Mouse (Mus musculus): ENCODE results near the gene Ptprn.

DNA sequence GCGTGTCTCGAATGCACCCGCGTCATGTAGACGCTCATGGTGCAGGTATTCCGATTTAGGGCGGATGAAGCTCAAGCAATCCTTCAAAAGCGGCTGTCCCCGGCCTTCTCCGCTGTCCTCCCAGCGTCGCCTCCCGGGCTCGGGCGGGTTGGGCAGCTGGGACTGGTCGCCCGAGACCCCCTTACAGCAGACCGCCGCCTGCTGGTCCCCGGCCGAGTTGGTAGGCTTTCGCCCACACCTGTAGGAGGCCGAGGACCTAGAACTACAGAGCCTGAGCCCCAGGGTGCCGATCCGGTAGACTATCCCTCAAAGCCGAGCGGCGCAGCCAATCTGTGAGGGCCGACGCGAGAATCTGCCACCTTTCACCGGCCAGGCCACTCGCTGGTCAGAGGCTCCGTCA is 44.8 kb downstream of the Ptprn start, which contains the start of gene Tuba4a:
- TF ChIP-seq CTCF (IDR thresholded peaks at IDR 0.05; ENCODE audit: low read depth, low read length) (no peak), POLR2A (IDR thresholded peaks at IDR 0.05; ENCODE audit: borderline replicate concordance, low read depth, low read length) (no peak)

Data from bone marrow macrophage, adult 2 months (primary cell).